17 mouse cellular contexts compared by ENCODE assay signal in genomic region chr9:116945689-116946088, GRCm38 (mm10).
"Had no signal": no experiment of that assay in that cellular context is flagged by ENCODE, and none has a peak within 500 bp of the region (broad histone marks: within the 10 kb centered on the region; RNA-seq: fewer than 3 reads in every experiment).

No protein-coding gene starts in this region.

- DNase-seq: liver; liver, embryonic 13.5 days; liver, postnatal 0 days; lung, postnatal 10 days; right cerebral cortex, postnatal 25 days; right cerebral cortex, postnatal 4 days; spleen, adult 18-20 months; thymus, adult 18-20 months; thymus, postnatal 14 days; thymus, postnatal 36 days had no signal

- H3K4me1 ChIP-seq: liver, embryonic 13.5 days; liver, embryonic 15.5 days; megakaryocyte, embryonic 14.5 days; midbrain, embryonic 12.5 days; midbrain, embryonic 15.5 days had no signal

- H3K9me3 ChIP-seq: liver, embryonic 13.5 days; liver, embryonic 15.5 days; midbrain, embryonic 12.5 days; midbrain, embryonic 15.5 days; neural tube, embryonic 12.5 days had no signal

- H3K4me3 ChIP-seq: liver, embryonic 13.5 days; liver, embryonic 15.5 days; megakaryocyte, embryonic 14.5 days; midbrain, embryonic 12.5 days; midbrain, embryonic 15.5 days; neural tube, embryonic 12.5 days had no signal

- H3K36me3 ChIP-seq: liver, embryonic 13.5 days; liver, embryonic 15.5 days; midbrain, embryonic 12.5 days; midbrain, embryonic 15.5 days; neural tube, embryonic 12.5 days had no signal

- ATAC-seq: liver, postnatal 0 days; midbrain, embryonic 15.5 days had no signal

- H3K4me2 ChIP-seq: liver, embryonic 11.5 days; liver, embryonic 13.5 days; liver, embryonic 15.5 days; midbrain, embryonic 12.5 days; midbrain, embryonic 15.5 days; neural tube, embryonic 12.5 days had no signal

- H3K9ac ChIP-seq: liver, embryonic 13.5 days; liver, embryonic 15.5 days; liver, postnatal 0 days; midbrain, embryonic 12.5 days; midbrain, embryonic 15.5 days; neural tube, embryonic 12.5 days had no signal

- H3K27me3 ChIP-seq: liver, embryonic 13.5 days; liver, embryonic 15.5 days; megakaryocyte, embryonic 14.5 days; midbrain, embryonic 12.5 days; midbrain, embryonic 15.5 days; neural tube, embryonic 12.5 days had no signal

- H3K27ac ChIP-seq: liver, embryonic 13.5 days; liver, embryonic 15.5 days; macrophage; midbrain, embryonic 12.5 days; midbrain, embryonic 15.5 days; neural tube, embryonic 12.5 days had no signal
